Mouse (Mus musculus): ENCODE measurements at regions not wholly inside any gene's neighbourhood (a gene's known extent, or its start where the extent isn't known, plus 50 kb on each side); places are given as distances from the start of the nearest gene placed in this dataset.
A peak's percentile ranks its signal among the peaks of the same experiment; 100 is the strongest.
"Not testable (repeated sequence)": the region's sequence is repeated elsewhere in the genome, so short reads cannot be mapped to it uniquely, and the experiment has no call there.

DNA sequence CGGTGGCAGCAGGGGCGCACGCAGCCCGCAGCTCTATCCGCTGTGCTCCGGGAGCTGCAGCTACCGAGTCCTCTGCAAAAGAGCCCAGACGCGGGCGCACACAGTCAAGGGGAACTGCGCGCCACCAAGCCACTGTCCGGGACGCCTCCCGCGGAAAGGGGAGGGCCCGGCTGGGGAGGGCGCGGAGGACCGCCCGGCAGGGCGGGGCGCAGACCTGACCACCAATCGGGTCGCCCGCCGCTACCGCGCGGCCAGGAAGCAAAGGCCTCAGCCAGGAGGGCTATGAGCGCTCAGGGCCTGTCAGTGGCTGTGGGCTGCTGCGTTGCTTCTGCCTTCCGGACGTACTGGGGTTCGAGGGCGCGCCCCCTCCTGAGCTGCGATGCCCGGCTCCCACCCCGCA, 1034.5 kb downstream of the Gm10330 start:
- not testable (repeated sequence) for H3K36me3 ChIP-seq (ENCODE audit: control insufficient read depth, insufficient read depth, low read length); H3K9ac ChIP-seq (ENCODE audit: low read length); H3K4me1 ChIP-seq (ENCODE audit: control insufficient read depth in 2 of 2, insufficient read depth in 2 of 2, low read length in 2 of 2); H3K27me3 ChIP-seq (ENCODE audit: control insufficient read depth, insufficient read depth, low read length); ATAC-seq (ENCODE audit: insufficient number of reproducible peaks, insufficient read depth, low FRiP score, low read depth); H3K27ac ChIP-seq (replicated peaks in 1 of 2; ENCODE audit: control insufficient read depth in 1 of 2, insufficient read depth in 1 of 2, low read depth in 2 of 2, low read length in 2 of 2); H3K9me3 ChIP-seq (ENCODE audit: control insufficient read depth, low read length)
- peak overlapping the region; percentile 16 to 30; a peak in 3 of 4 replicates for H3K4me3 ChIP-seq (ENCODE audit: control insufficient read depth in 1 of 2, insufficient read depth in 1 of 2, low read depth in 1 of 2, low read length in 2 of 2)
- peak overlapping the region; percentile 23 for H3K4me2 ChIP-seq (ENCODE audit: low read length)
- whole genome bisulfite sequencing = 2% methylated on average over 29 of the region's 40 CpGs

DNA sequence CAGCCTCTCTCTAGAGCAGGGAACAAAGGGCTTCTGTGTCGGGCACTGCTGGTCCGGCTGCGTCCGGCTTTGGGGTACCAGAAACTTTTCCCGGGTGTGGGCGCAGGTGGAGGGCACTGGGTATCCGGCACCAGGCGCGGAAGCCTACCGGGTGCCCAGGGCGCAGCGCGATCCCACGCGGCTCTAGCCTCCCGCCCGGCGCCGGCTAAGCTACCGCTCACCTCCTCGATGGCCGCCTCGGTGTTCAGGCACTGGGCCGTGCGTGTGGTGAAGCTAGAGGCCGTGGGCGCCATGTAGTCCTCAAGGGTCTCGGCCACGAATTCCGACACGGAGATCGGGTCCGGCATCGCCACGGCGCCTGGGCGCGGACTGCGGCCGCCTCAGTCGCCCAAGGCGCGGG, 1035.0 kb downstream of the Gm10330 start:
- H3K4me1 ChIP-seq (ENCODE audit: control insufficient read depth in 2 of 2, insufficient read depth in 2 of 2, low read length in 2 of 2); H3K9ac ChIP-seq (ENCODE audit: low read length); H3K36me3 ChIP-seq (ENCODE audit: control insufficient read depth, insufficient read depth, low read length); ATAC-seq (ENCODE audit: insufficient number of reproducible peaks, insufficient read depth, low FRiP score, low read depth); H3K9me3 ChIP-seq (ENCODE audit: control insufficient read depth, low read length); H3K27ac ChIP-seq (replicated peaks in 1 of 2; ENCODE audit: control insufficient read depth in 1 of 2, insufficient read depth in 1 of 2, low read depth in 2 of 2, low read length in 2 of 2); H3K27me3 ChIP-seq (ENCODE audit: control insufficient read depth, insufficient read depth, low read length): not testable (repeated sequence)
- 5% methylated on average over 16 of the region's 43 CpGs for WGBS
- peak overlapping the region; percentile 23 for H3K4me2 ChIP-seq (ENCODE audit: low read length)
- H3K4me3 ChIP-seq (ENCODE audit: control insufficient read depth in 1 of 2, insufficient read depth in 1 of 2, low read depth in 1 of 2, low read length in 2 of 2) = peak overlapping the region; percentile 16 to 30; a peak in 3 of 4 replicates
